In genomic region chr5:135835492-135835858, GRCm38 (mm10) we compare ENCODE assay signal across 7 mouse cellular contexts. TPM values are rescaled to one million over a fixed set of nuclear protein-coding genes. Genes with fewer than 3 reads are reported as not detected.
A peak's percentile ranks its signal among the peaks of the same experiment; 100 is the strongest.
DNase-seq lines count a peak whose midpoint lies in the region; ATAC-seq and TF ChIP-seq lines count a peak whose summit lies in the region.

No protein-coding gene starts in this region.

- peaks cover 4% of the 10 kb centered on the region; the same call in 1 of the 2 replicates for H3K4me1 ChIP-seq in lung, postnatal 0 days (ENCODE audit: insufficient read depth, low read depth, low read length)
- H3K4me1 ChIP-seq in forebrain, embryonic 10.5 days, result peaks cover 23% of the 10 kb centered on the region
- 0 out of 2 replicates have a peak, but pooled peaks cover 6% of the 10 kb centered on the region for H3K4me1 ChIP-seq in intestine, postnatal 0 days (replicated peaks; ENCODE audit: control insufficient read depth, insufficient read depth, low read length)
- H3K4me1 ChIP-seq in neural tube, embryonic 15.5 days, result peaks cover 30% of the 10 kb centered on the region

- no peaks in the 10 kb centered on the region for H3K36me3 ChIP-seq in lung, postnatal 0 days (ENCODE audit: insufficient read depth, low read length)
- H3K36me3 ChIP-seq in forebrain, embryonic 10.5 days (replicated peaks), result no peaks in the 10 kb centered on the region
- H3K36me3 ChIP-seq in intestine, postnatal 0 days (ENCODE audit: control insufficient read depth, insufficient read depth), result no peaks in the 10 kb centered on the region
- H3K36me3 ChIP-seq in neural tube, embryonic 15.5 days, result peaks cover 7% of the 10 kb centered on the region; the same call in 1 of the 2 replicates

- TF ChIP-seq CTCF in lung, postnatal 0 days (IDR thresholded peaks at IDR 0.05), result no peak
- no peak for TF ChIP-seq CTCF in intestine, postnatal 0 days (IDR thresholded peaks at IDR 0.05; ENCODE audit: low read depth)

- 5% methylated on average over 12 of the region's 12 CpGs for WGBS in lung, postnatal 0 days
- 3% methylated on average over 12 of the region's 12 CpGs for WGBS in forebrain, embryonic 10.5 days
- 3% methylated on average over 12 of the region's 12 CpGs for WGBS in intestine, postnatal 0 days
- WGBS in neural tube, embryonic 15.5 days, result under 1% methylated on average over 12 of the region's 12 CpGs

- H3K27me3 ChIP-seq in lung, postnatal 0 days (replicated peaks; ENCODE audit: insufficient read depth, low read length), result no peaks in the 10 kb centered on the region
- H3K27me3 ChIP-seq in forebrain, embryonic 10.5 days (ENCODE audit: poor library complexity, severe bottlenecking), result peaks cover 50% of the 10 kb centered on the region
- H3K27me3 ChIP-seq in intestine, postnatal 0 days (replicated peaks; ENCODE audit: control insufficient read depth, insufficient read depth, low read length), result peaks cover 5% of the 10 kb centered on the region; the same call in 1 of the 2 replicates
- no peaks in the 10 kb centered on the region for H3K27me3 ChIP-seq in neural tube, embryonic 15.5 days (replicated peaks)

- no peak for TF ChIP-seq EP300 in lung, postnatal 0 days (IDR thresholded peaks at IDR 0.05)

- peak overlapping the region; percentile 10; the same call in 1 of the 2 replicates for H3K4me3 ChIP-seq in lung, postnatal 0 days (ENCODE audit: low read depth, low read length)
- peak overlapping the region; percentile 63 for H3K4me3 ChIP-seq in forebrain, embryonic 10.5 days
- H3K4me3 ChIP-seq in intestine, postnatal 0 days (ENCODE audit: low read depth, low read length), result peak overlapping the region; percentile 29
- H3K4me3 ChIP-seq in neural tube, embryonic 15.5 days (replicated peaks), result peak overlapping the region; percentile 45

- DNase-seq in lung, postnatal 0 days (ENCODE audit: low spot score), result no peak
- DNase-seq in lung, postnatal 36 days, result no peak
- no peak for DNase-seq in forebrain, embryonic 10.5 days (ENCODE audit: extremely low spot score, low spot score)
- no peak for DNase-seq in adrenal gland, adult (ENCODE audit: inconsistent age in 2 of 2, low spot score in 1 of 2)
- DNase-seq in layer of hippocampus, adult 8-10 months (ENCODE audit: low spot score in 2 of 2), result no peak

- H3K9ac ChIP-seq in lung, postnatal 0 days (replicated peaks; ENCODE audit: low read depth), result no peak overlapping the region
- H3K9ac ChIP-seq in intestine, postnatal 0 days (ENCODE audit: low read depth, low read length), result no peak overlapping the region
- 0 out of 2 replicates have a peak overlapping the region, but pooled peaks have one; percentile 17 for H3K9ac ChIP-seq in neural tube, embryonic 15.5 days (replicated peaks)

- no peak overlapping the region for H3K27ac ChIP-seq in lung, postnatal 0 days (ENCODE audit: low read length)
- no peak overlapping the region for H3K27ac ChIP-seq in forebrain, embryonic 10.5 days
- no peak overlapping the region for H3K27ac ChIP-seq in intestine, postnatal 0 days (ENCODE audit: low read depth, low read length)
- H3K27ac ChIP-seq in neural tube, embryonic 15.5 days (replicated peaks), result peak overlapping the region; percentile 78

- ATAC-seq in lung, postnatal 0 days, result peak; percentile 26
- ATAC-seq in intestine, postnatal 0 days, result peak; percentile 46
- ATAC-seq in neural tube, embryonic 15.5 days (ENCODE audit: low FRiP score), result peak; percentile 60

- peak overlapping the region; percentile 57 for H3K4me2 ChIP-seq in lung, postnatal 0 days (replicated peaks; ENCODE audit: low read depth, low read length)
- peak overlapping the region; percentile 64 for H3K4me2 ChIP-seq in intestine, postnatal 0 days (replicated peaks; ENCODE audit: low read depth)
- H3K4me2 ChIP-seq in neural tube, embryonic 15.5 days, result peak overlapping the region; percentile 70

- no peaks in the 10 kb centered on the region for H3K9me3 ChIP-seq in lung, postnatal 0 days (ENCODE audit: low read length)
- H3K9me3 ChIP-seq in forebrain, embryonic 10.5 days, result no peaks in the 10 kb centered on the region
- no peaks in the 10 kb centered on the region for H3K9me3 ChIP-seq in intestine, postnatal 0 days (ENCODE audit: control insufficient read depth)
- no peaks in the 10 kb centered on the region for H3K9me3 ChIP-seq in neural tube, embryonic 15.5 days (replicated peaks)

RNA-seq across cellular contexts. Expression of gene Srrm3, which starts 28.8 kb away (rescaled TPM):
- 0.05 TPM in 1 of 2 replicates, not detected in the other for polyA plus RNA-seq in lung, postnatal 0 days (2015; fragmentation: Nextera tagmentation; extraction: Ambion mirVana)
- 2.9 and 4.2 TPM in 2 replicates for polyA plus RNA-seq in forebrain, embryonic 10.5 days (2016; fragmentation: Nextera tagmentation; extraction: Ambion mirVana)
- polyA plus RNA-seq in intestine, postnatal 0 days (2015; fragmentation: Nextera tagmentation; extraction: Ambion mirVana), result 0.82 and 0.91 TPM in 2 replicates
- 65.5 and 87.3 TPM in 2 replicates for polyA plus RNA-seq in neural tube, embryonic 15.5 days (2015; fragmentation: Nextera tagmentation; extraction: Ambion mirVana)
- 10 to 100 TPM; 59.8 to 90.9 (median 72.0) TPM for total RNA-seq in layer of hippocampus, adult 8-10 months (2022)

RNA-seq across cellular contexts. Expression of gene Hspb1, which starts 52.2 kb away (rescaled TPM):
- polyA plus RNA-seq in lung, postnatal 0 days (2015; fragmentation: Nextera tagmentation; extraction: Ambion mirVana), result 198 and 248 TPM in 2 replicates
- 7.2 and 7.6 TPM in 2 replicates for polyA plus RNA-seq in forebrain, embryonic 10.5 days (2016; fragmentation: Nextera tagmentation; extraction: Ambion mirVana)
- 107 and 120 TPM in 2 replicates for polyA plus RNA-seq in intestine, postnatal 0 days (2015; fragmentation: Nextera tagmentation; extraction: Ambion mirVana)
- 36.4 and 38.1 TPM in 2 replicates for polyA plus RNA-seq in neural tube, embryonic 15.5 days (2015; fragmentation: Nextera tagmentation; extraction: Ambion mirVana)
- total RNA-seq in layer of hippocampus, adult 8-10 months (2022), result 10 to 100 TPM; 17.8 to 30.2 (median 23.0) TPM

RNA-seq across cellular contexts. Expression of gene Mdh2, which starts 57.2 kb away (rescaled TPM):
- 281 and 302 TPM in 2 replicates for polyA plus RNA-seq in lung, postnatal 0 days (2015; fragmentation: Nextera tagmentation; extraction: Ambion mirVana)
- polyA plus RNA-seq in forebrain, embryonic 10.5 days (2016; fragmentation: Nextera tagmentation; extraction: Ambion mirVana), result 573 and 579 TPM in 2 replicates
- 798 and 872 TPM in 2 replicates for polyA plus RNA-seq in intestine, postnatal 0 days (2015; fragmentation: Nextera tagmentation; extraction: Ambion mirVana)
- 658 and 665 TPM in 2 replicates for polyA plus RNA-seq in neural tube, embryonic 15.5 days (2015; fragmentation: Nextera tagmentation; extraction: Ambion mirVana)
- total RNA-seq in layer of hippocampus, adult 8-10 months (2022), result 100 to 1,000 TPM; 392 to 413 (median 402) TPM

RNA-seq across cellular contexts. Expression of gene Styxl1, which starts 57.3 kb away (rescaled TPM):
- polyA plus RNA-seq in lung, postnatal 0 days (2015; fragmentation: Nextera tagmentation; extraction: Ambion mirVana), result 1.7 TPM in 2 replicates
- polyA plus RNA-seq in forebrain, embryonic 10.5 days (2016; fragmentation: Nextera tagmentation; extraction: Ambion mirVana), result 0.25 TPM in 1 of 2 replicates, not detected in the other
- 0.21 and 0.27 TPM in 2 replicates for polyA plus RNA-seq in intestine, postnatal 0 days (2015; fragmentation: Nextera tagmentation; extraction: Ambion mirVana)
- 0.36 and 0.88 TPM in 2 replicates for polyA plus RNA-seq in neural tube, embryonic 15.5 days (2015; fragmentation: Nextera tagmentation; extraction: Ambion mirVana)
- total RNA-seq in layer of hippocampus, adult 8-10 months (2022), result under 1 TPM in 2 of 4 experiments, not detected in 2; 0.73 to 0.85 TPM

Comparison
In these comparisons a context has a peak if more than half of its experiments do, and no peak if none do; other contexts are left out.
1. H3K4me3 ChIP-seq: peak in every context shown above with its lines; median percentile 63 in forebrain, embryonic 10.5 days; 45 in neural tube, embryonic 15.5 days; 29 in intestine, postnatal 0 days; 10 in lung, postnatal 0 days.
2. RNA of gene Srrm3, which starts 28.8 kb away (polyA plus RNA-seq): 65.5 to 87.3 TPM in neural tube, embryonic 15.5 days; 2.9 to 4.2 TPM in forebrain, embryonic 10.5 days, 0.82 to 0.91 TPM in intestine, postnatal 0 days and 0.05 TPM in lung, postnatal 0 days; every median in the first group is over 10 times any median in the second.
3. Peak in every context shown above with its lines, with median percentiles within 50 percentile points of each other: ATAC-seq and H3K4me2 ChIP-seq.